Mouse (Mus musculus) adrenal gland, adult (tissue): ENCODE results near the gene Parva.

Experiments used
- DNase-seq, 2 experiments: peaks; one replicate each; pipeline ENCODE4 v3.0.0; 2022 to 2023; ENCODE audit warnings: low spot score in 1 of 2; ENCODE audit not compliant: inconsistent age in 2 of 2

Gene Parva

GRCm38 (mm10) chr7:112423438-112423837 is 3.9 kb upstream of the Parva start:
- no peak for DNase-seq

DNA sequence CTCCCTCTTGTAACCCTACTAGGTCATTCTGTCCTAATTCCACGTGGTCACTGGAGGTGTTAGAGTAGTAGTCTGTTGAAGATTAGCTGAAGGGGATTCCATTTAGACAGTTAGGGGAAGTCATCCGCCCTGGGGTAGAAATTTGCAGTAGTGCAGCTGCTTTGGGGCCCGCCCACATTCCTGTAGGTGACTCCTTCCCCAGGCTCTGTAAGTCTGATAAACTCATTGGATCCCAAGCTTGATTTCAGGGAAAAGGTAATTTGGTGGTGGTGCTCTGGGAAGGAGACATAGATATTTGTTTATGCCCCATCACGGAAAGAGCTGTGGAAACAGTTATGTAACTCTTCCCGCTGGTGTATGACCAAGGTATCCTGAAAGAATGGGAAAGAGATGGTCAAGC is 494 bp upstream of the Parva start:
- DNase-seq, result peak in 1 of 2 experiments; percentile 47

GRCm38 (mm10) chr7:112428158-112428535 is 842 bp downstream of the Parva start:
- DNase-seq, result peak; percentile 94 to 98

DNA sequence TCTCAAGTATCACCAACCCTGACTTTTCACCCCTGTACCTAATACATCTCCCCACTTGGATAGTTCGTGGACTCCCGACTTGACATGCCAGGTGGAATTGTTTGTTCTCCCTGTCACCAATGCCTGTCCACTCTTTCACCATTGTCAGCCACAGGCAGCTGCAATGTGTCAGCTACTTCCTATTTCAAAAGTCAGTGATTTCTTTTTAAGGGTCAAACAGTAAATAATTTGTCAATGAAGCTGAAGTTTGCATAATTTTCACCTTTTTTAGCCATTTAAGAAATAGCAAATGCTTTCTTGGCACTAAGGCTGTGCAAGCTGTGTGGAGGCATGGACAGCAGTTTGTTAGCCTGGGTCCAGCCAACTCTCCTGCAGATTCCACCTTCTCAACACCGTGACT is 12.5 kb downstream of the Parva start:
- DNase-seq, result no peak

- DNase-seq, result peak in 1 of 2 experiments; percentile 50
These were observed 17.1 kb downstream of the Parva start for GRCm38 (mm10) chr7:112444152-112444984.

GRCm38 (mm10) chr7:112444985-112445367 is 17.7 kb downstream of the Parva start:
- no peak for DNase-seq

DNA sequence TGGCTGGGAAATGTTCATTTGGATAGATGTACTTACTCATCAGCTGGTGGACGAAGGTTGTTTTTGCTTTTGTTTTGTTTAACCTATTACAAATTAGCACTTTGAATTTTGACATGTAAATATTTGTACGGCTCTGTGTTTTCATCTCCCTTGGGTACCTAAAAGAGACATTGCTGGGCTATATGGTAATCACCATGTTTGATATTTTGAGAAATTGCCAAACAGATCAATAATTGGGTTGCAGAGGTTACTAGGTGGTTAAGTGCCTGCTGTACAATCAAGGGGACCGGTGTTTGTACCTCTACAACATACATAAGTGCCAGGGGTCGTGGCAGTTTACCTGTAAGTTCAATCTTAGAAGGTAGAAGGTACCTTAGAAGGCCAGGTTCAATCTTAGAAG is 19.2 kb downstream of the Parva start:
- DNase-seq, result no peak

DNA sequence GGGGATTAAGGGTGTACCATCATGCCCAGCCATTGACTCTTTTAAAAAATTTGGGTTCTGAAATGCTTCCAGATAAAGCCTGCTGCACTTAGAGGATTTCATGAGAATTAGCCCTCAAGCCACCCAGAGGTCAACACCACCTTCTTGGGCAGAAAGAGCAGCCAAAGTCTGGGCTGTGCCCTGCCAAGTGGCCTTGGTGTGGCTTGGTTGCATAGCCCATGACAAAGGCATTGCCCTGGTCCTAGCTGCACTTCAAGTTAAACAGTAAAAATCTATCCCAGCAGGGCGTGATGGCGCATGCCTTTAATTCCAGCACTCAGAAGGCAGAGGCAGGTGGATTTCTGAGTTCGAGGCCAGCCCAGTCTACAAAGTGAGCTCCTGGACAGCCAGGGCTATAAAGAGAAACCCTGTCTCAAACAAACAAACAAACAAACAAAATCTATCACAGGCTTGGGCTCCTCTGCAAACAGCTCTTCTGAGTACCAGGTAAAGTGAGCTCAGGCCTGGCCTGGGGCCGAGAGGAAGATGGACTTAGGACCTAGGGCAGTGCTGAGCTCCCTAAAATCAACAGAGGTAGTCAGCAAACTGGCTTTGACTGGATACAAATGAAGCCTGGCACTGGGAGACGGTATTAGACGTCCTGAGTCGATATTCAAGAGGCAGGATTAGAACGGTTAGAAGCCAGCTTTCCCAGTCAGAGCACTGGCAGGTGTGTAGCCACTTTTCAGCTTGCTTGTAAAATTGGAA is 22.8 kb downstream of the Parva start:
- DNase-seq, result peak in 1 of 2 experiments; percentile 80

GRCm38 (mm10) chr7:112452471-112452870 is 25.2 kb downstream of the Parva start:
- no peak for DNase-seq

DNA sequence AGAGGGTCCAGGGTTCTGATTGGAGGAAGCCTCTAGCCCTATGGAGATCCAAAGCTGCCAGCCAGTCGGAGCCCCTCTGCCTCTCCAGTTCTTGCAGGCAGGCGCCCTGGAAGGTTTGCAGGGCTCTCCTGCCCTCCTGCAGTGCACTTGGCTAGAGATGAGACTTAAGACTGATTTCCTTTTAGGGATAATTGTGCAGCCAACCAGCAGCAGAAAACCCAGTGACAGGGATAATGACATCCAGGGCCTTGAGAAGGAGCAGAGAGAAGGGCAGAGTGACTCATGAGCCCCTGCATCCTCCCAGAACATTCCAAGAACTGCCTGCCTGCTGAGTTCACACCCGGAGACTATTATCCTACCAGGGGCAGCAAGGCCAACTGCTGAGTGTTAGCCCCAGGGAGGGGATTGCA is 26.5 kb downstream of the Parva start:
- DNase-seq, result peak; percentile 84 to 93

GRCm38 (mm10) chr7:112454380-112454779 is 27.1 kb downstream of the Parva start:
- peak in 1 of 2 experiments; percentile 60 for DNase-seq

- DNase-seq, result peak in 1 of 2 experiments; percentile 38
These were observed 27.6 kb downstream of the Parva start for GRCm38 (mm10) chr7:112454951-112455350.

DNA sequence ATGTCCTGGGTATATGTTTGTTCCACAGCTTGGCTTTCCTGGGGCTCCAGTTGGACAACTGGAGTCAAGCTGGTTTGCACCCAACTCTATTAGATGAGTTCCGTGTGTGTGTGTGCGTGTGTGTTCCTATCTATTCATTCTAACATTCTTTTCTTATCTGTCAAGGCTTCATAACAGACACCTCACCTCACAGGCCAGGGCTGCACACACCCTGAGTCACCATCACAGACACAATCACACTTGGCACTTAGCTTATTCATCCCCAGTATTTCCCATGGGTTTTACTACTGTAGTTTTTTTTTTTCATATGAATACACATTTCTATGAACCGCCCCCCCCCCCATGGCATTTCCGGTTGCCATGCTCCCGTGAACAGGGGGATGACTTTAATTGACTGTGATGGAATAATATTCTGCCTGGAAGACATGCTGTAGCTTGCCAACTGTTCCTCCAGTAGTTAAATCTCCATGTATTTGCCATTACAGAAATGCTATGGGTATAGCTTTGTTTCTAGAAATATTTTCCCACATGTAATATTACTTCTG is 28.3 kb downstream of the Parva start:
- peak in 1 of 2 experiments; percentile 58 for DNase-seq

DNA sequence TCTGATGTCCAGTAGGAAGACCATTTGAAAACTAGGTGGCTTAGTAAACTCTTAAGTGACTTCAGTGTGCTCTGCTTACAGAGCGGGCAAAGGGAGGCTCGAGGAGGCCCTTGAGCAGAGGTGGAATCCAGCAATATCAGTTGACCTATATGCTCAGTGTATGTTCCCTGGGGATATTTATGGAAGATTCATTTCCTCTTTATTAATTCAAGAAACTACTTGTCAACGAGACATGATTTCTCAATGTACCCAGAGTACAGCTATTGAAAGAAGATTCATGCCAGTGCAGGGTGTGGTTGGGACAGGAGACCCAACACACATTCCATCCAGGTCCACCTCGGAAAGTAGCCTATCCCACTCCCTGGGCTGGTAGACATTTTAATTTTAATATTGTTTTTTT is 30.1 kb downstream of the Parva start:
- no peak for DNase-seq

- no peak for DNase-seq
These were observed 30.6 kb downstream of the Parva start for GRCm38 (mm10) chr7:112457920-112458319.

DNA sequence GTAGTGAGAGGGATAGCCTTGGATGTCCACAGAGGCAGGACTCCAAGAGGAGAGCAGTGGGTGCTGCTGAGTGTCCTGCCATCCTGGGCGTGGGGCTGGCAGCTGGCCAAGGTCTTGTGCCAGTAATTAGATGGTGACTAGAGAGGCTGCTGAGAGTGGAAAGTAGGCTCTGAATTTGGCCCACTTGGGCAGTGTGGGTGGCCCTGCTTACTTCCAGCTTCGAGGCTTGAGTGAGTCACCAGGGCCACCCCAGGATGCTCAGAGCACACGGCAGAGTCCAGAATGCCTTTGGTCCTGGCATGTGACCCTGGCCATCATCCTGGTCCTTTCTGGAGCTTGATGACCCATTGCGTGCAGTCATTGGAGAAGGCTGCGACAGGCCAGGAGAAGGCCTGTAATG is 31.1 kb downstream of the Parva start:
- peak; percentile 57 to 84 for DNase-seq

DNA sequence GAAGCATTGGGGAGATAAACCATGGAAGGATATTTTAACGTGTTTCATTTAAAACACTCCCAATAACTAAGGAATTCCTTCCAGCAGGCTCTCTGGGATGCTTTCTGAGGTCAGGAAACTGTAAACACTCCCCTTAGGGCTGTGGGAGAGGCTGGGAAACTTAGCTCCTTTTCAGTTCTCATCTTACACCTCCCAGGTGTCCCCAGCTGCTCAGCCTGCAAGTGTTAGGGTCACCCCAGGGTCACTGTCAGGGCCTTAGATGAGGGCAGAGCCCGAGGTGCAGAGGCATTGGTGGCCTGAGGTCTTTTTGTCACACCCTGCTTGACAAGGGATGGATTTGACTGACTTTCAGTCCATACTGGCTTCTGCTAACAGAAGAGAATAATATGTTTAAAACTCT is 35.8 kb downstream of the Parva start:
- DNase-seq, result no peak

DNA sequence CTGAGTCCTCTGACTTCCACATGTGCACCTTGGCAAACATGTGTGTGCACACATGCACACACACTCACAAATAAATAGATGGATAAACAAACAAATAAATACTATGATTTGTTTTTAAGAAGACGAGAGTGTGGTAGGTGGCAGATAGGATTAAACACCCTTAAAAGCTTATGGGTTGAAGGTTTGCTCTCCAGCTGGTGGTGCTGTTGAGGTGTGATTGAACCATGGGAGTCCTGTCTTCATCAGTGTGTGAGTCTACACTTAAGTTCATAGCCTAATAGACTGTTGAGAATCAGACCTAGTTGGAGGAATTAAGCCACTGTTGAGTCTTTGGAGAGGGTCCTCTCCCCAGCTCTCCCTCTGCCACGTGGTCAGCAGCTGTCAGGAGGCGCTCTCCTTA is 38.6 kb downstream of the Parva start:
- DNase-seq, result peak in 1 of 2 experiments; percentile 62

- no peak for DNase-seq
These were observed 39.5 kb downstream of the Parva start for GRCm38 (mm10) chr7:112466786-112467185.

- DNase-seq, result peak in 1 of 2 experiments; percentile 75
These were observed 40.4 kb downstream of the Parva start for GRCm38 (mm10) chr7:112467687-112468111.

DNA sequence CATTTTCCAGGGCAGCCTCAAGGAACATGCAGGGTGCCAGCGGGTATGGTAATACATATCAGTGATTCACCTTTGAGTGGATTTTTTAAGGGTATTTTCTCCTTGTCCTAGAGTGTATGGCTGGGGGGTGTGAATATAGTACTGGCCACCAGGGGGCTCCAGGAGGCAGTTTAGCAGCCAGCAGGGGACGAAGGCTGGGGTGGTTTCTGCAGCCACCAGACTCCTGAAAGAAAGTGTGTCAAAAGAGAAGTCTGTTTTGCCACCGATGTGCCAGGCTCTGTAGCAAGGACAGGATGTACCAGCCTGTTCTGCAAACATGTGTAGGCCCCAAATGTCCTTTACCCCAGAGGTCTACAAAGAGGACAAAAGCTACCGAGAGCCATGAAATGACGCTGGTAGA is 42.5 kb downstream of the Parva start:
- peak; percentile 87 to 94 for DNase-seq

- DNase-seq, result peak in 1 of 2 experiments; percentile 63
These were observed 44.0 kb downstream of the Parva start for GRCm38 (mm10) chr7:112471316-112471715.
